Mouse (Mus musculus): ENCODE measurements around the gene Armc10. TPM values are rescaled to one million over a fixed set of nuclear protein-coding genes. Genes with fewer than 3 reads are reported as not detected.
"Not testable (repeated sequence)": the region's sequence is repeated elsewhere in the genome, so short reads cannot be mapped to it uniquely, and the experiment has no call there.

The Armc10 gene
- 10.6 and 11.8 TPM in 2 replicates for polyA plus RNA-seq (2016; fragmentation: Nextera tagmentation; extraction: Ambion mirVana)

DNA sequence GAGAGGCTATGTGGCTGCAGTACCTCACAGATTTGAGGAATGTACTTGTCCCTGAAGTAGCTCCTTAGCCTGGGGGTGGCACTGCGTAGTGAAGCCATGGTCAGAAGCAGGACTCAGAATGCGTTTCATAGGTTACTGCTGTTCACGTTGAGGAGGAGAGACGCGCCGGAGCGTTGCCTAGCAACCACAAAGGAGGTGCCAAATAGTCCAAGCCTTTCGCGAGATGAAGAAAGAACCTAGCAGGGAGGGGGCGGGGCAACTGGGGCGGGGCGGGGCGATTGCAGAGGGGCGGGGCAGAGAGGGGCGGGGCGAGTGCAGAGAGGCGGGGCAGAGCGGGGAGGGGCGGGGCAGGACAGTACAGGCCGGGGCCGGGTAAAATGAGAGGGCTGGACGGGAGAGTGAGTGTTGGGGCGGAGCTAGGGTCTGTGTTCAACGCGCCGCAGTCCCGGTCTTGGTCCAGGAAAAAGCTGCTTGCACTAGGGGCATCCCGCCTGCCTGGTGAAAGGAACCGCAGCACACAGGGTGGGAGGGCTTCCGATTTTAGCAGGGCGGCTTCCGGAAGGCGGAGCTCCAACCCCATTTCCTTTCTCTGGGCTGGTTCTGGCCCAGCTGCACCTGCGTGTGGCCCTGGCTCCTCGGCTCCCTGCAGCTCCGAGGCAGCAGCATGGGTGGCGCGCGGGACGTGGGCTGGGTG, at the start of gene Armc10, which contains the start of gene Fbxl13:
TSS of gene Armc10 (plus strand) at position 375 of the 694 bp plus-strand sequence.
TSS of gene Fbxl13 (minus strand) at position 196 of the 694 bp plus-strand sequence.
- H3K27me3 ChIP-seq (replicated peaks): peaks cover 28% of the 10 kb centered on the region
- 2% methylated on average over 39 of the region's 40 CpGs for WGBS (ENCODE audit: insufficient replicate concordance)
- H3K9ac ChIP-seq: peak within 1 kb of the TSS; percentile 83
- H3K4me2 ChIP-seq: peak within 1 kb of the TSS; percentile 81
- H3K9me3 ChIP-seq (replicated peaks): no peaks in the 10 kb centered on the region
- peak within 1 kb of the TSS; percentile 86 for H3K27ac ChIP-seq
- peaks cover 28% of the 10 kb centered on the region for H3K36me3 ChIP-seq
- H3K4me1 ChIP-seq: peaks cover 20% of the 10 kb centered on the region
- peak within 1 kb of the TSS; percentile 79 for H3K4me3 ChIP-seq
- peak; percentile 96 for ATAC-seq

DNA sequence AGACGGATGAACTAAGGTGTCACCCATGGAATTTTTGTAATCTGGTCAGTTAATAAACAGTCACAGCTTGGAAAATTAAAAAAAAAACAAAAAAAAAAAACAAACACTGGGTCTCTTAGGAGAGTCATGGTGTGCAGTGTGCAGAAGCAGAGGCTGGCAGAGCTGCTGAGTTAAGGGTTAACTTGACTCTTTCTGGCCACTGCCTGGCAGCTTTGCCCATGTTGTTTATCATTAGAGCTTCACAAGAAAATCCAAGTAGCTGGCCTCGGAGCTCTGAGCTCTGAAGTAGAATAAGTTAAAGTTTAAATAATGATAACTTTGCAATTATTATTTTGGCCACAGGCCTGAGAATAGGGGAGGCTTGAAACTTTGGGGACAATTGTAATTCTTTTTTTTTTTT, 46.1 kb upstream of the Armc10 start:
- not testable (repeated sequence) for H3K27me3 ChIP-seq (replicated peaks); H3K4me1 ChIP-seq; H3K9me3 ChIP-seq (replicated peaks); H3K27ac ChIP-seq; H3K9ac ChIP-seq; ATAC-seq; H3K4me3 ChIP-seq; H3K36me3 ChIP-seq; H3K4me2 ChIP-seq
- WGBS (ENCODE audit: insufficient replicate concordance): 65% methylated on average over 2 of the region's 2 CpGs

DNA sequence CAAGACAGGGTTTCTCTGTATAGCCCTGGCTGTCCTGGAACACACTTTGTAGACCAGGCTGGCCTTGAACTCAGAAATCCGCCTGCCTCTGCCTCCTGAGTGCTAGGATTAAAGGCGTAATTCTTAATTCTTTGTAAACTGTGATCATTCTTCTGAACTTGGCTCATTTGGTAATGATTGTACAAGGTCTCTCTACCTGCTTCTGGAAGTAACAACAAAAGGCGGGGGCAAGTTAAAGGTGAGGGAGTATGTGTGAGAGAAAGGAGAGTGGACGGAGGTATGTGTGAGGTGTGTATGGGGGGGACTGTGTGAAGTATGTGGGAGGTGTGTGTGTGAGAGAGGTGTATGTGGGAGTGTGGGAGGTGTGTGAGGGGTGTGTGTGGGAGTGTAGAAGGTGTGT, 45.7 kb upstream of the Armc10 start:
- H3K4me3 ChIP-seq: no peak overlapping the region
- H3K4me1 ChIP-seq: no peaks in the 10 kb centered on the region
- no peak overlapping the region for H3K4me2 ChIP-seq
- 73% methylated on average over 4 of the region's 4 CpGs for WGBS (ENCODE audit: insufficient replicate concordance)
- no peak overlapping the region for H3K27ac ChIP-seq
- no peaks in the 10 kb centered on the region for H3K9me3 ChIP-seq (replicated peaks)
- no peak for ATAC-seq
- H3K36me3 ChIP-seq: no peaks in the 10 kb centered on the region
- no peak overlapping the region for H3K9ac ChIP-seq
- H3K27me3 ChIP-seq (replicated peaks): no peaks in the 10 kb centered on the region

DNA sequence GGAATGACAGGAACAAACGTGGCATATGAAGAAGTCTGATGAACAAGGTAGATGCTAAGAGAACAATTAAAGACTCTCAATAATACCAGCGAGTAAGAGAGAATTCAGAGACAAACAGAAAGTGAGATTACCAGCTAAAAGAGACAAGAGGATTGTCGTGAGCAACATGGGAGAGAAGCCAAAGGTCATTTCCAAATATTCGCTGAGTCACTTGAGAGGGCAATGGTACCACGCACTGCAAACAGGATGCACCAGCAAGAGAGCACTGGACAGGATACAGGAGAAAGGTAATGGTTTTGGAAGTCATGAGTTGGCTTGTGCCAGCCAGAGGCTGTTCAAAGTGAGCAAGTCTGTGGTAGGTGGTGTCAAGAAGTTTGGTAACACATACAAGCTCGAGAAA, 39.7 kb upstream of the Armc10 start:
- Histone ChIP-seq H3K4me3 (no peak overlapping the region), H3K27ac (no peak overlapping the region), H3K9me3 (replicated peaks) (no peaks in the 10 kb centered on the region), H3K27me3 (replicated peaks) (no peaks in the 10 kb centered on the region), H3K36me3 (no peaks in the 10 kb centered on the region), H3K4me2 (no peak overlapping the region), H3K9ac (no peak overlapping the region), H3K4me1 (no peaks in the 10 kb centered on the region)
- no peak for ATAC-seq
- whole genome bisulfite sequencing (ENCODE audit: insufficient replicate concordance): 59% methylated on average over 6 of the region's 6 CpGs

DNA sequence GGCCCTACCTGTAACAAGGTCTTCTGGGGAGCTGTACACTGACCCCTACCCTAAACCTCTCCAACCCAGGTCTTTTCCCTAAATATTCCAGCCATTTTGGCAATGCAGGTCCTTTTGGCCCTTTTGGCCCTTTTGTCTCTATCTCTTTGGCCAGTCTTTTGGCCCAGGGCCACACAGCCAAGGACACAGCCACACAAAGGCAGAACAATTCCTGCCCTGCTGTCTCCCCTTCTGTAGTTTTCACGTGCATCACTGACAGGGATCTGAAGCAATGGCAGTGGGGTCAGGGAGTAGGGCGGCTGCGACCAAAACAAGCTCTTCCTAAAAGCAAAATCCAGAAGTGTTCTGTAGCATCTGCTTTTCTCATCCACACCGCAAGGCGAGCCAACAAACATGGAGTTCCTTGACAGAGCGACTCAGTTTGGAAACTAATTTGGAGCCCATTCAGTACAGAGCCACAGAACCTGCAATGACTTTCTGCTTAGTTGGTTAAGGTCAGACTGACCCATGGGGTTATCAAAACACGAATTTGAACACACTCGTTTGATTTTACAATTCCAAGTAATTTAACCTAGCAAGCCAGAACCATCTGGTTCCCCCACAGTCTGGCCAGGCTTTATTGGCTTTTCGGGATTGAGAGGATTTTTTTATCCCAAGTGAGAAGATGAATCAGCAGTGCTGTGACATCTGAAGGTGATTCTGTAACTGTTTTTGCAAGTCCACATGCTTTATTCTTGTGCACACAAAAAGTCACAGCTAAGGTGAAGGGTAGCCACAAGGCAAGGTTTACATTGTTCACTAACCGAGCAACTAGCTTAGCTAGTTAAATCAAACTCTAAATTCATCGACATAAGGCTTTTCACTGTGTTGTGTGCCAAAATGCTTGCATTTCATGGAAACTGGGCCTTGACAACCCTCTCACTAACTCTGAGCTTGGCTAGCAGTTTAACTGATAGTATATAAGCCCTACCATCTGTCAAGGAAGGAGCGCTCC, 37.0 kb upstream of the Armc10 start:
- H3K9me3 ChIP-seq (replicated peaks): no peaks in the 10 kb centered on the region
- no peak overlapping the region for H3K27ac ChIP-seq
- no peak for ATAC-seq
- no peaks in the 10 kb centered on the region for H3K27me3 ChIP-seq (replicated peaks)
- H3K9ac ChIP-seq: no peak overlapping the region
- H3K4me3 ChIP-seq: no peak overlapping the region
- 68% methylated on average over 12 of the region's 12 CpGs for WGBS (ENCODE audit: insufficient replicate concordance)
- H3K4me1 ChIP-seq: no peaks in the 10 kb centered on the region
- no peak overlapping the region for H3K4me2 ChIP-seq
- no peaks in the 10 kb centered on the region for H3K36me3 ChIP-seq

DNA sequence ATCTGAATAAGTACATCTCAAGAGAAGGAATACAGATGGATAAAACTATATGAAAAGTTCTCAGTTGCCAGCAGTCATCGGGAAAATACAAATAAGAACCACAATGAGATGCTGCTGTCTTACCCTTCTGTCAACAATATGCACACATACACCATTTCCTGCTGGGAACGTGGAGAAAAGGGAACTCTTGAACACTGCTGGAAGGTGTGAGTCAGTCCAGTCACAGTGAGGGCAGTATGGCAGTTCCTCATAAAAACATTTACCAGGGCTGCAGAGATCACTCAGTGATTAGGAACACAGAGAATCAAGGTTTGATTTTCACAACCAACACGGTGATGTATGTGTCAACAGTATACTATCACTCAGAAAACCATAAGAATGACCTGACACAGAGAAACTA, 34.6 kb upstream of the Armc10 start:
- no peaks in the 10 kb centered on the region for H3K27me3 ChIP-seq (replicated peaks)
- no peak overlapping the region for H3K4me2 ChIP-seq
- H3K9ac ChIP-seq: no peak overlapping the region
- no peaks in the 10 kb centered on the region; the same call in 1 of the 2 replicates for H3K4me1 ChIP-seq
- H3K27ac ChIP-seq: no peak overlapping the region
- no peak for ATAC-seq
- H3K9me3 ChIP-seq (replicated peaks): no peaks in the 10 kb centered on the region
- WGBS (ENCODE audit: insufficient replicate concordance): 31% methylated on average over 3 of the region's 3 CpGs
- no peak overlapping the region for H3K4me3 ChIP-seq
- H3K36me3 ChIP-seq: no peaks in the 10 kb centered on the region

DNA sequence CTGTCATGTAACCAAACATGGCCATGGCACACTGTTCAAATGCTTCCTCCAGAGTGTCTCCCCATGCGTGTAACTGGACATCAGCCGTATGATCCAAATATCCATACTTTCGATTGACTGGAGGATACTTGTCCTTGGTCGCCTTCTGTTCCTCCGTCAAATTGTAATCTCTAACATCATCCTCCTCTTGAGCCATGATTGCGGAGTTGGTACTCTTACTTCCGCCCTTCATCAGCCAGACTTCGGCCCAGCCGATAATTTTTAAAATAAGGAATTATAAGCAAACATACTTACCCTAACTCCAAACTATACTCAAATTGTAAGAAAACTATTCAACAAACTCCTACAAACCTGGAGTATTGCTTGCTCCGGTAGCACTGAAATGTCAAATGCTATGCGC, 31.3 kb upstream of the Armc10 start:
- not testable (repeated sequence) for H3K27me3 ChIP-seq (replicated peaks); H3K4me3 ChIP-seq; H3K9ac ChIP-seq; H3K4me1 ChIP-seq; ATAC-seq; H3K36me3 ChIP-seq; H3K4me2 ChIP-seq; H3K9me3 ChIP-seq (replicated peaks); H3K27ac ChIP-seq
- 90% methylated on average over 11 of the region's 11 CpGs for WGBS (ENCODE audit: insufficient replicate concordance)

DNA sequence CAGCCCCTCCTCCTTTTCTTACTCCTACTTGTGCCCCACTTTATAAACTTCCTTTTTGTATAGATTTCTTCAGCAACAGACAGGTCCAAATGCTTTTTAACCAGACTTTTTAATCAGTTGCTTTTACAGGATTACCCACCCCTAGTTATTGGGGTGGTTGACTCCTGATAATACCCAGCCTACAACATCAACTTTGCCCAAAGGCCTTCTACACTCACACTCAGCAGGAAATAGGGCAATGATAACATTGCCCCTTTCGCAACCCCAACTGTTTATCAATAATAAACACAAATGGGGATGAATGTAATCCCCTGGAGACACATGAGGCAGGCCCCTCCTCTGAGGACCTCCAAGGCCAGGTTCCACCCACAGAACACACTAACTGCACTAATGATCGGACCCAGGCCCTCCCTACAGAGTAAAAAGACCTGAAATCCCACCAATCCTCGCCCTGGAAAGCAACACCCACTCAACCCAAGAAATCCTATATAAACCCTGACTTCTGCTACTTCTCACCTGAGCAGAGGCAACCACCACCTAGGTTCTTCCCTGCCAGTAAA, 29.1 kb upstream of the Armc10 start:
- H3K9me3 ChIP-seq (replicated peaks): no peaks in the 10 kb centered on the region
- ATAC-seq: peak; percentile 74
- H3K4me1 ChIP-seq: peaks cover 10% of the 10 kb centered on the region; the same call in 1 of the 2 replicates

DNA sequence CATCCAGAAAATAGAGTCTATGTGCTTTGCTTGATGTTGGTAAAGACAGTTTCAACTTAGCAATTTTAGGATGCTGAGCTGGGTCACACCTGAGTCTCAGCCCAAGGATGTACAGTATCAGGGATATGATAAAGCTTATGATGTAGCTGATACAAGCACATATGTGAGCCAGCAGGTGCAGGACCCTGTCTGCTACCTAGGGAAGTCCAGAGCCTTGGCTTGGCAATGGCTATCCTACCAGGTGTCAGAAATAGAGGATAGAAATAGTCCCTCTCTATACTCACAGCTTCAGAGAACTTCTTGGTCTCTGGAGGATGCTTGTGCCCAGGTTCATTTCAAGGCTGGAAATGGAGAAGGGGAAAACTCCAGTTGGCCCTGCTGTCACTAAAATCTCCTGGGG, 19.7 kb upstream of the Armc10 start:
- Histone ChIP-seq H3K4me1 (no peaks in the 10 kb centered on the region), H3K36me3 (no peaks in the 10 kb centered on the region), H3K9me3 (replicated peaks) (no peaks in the 10 kb centered on the region), H3K4me3 (no peak overlapping the region), H3K27ac (no peak overlapping the region), H3K9ac (no peak overlapping the region), H3K27me3 (replicated peaks) (no peaks in the 10 kb centered on the region), H3K4me2 (no peak overlapping the region)
- no peak for ATAC-seq

More for the DNA sequence above, 29.1 kb upstream of the Armc10 start:
- Histone ChIP-seq H3K9ac (no peak overlapping the region), H3K36me3 (no peaks in the 10 kb centered on the region), H3K27ac (no peak overlapping the region), H3K4me3 (no peak overlapping the region), H3K4me2 (no peak overlapping the region), H3K27me3 (replicated peaks) (no peaks in the 10 kb centered on the region)
- 20% methylated on average over 3 of the region's 3 CpGs for WGBS (ENCODE audit: insufficient replicate concordance)

DNA sequence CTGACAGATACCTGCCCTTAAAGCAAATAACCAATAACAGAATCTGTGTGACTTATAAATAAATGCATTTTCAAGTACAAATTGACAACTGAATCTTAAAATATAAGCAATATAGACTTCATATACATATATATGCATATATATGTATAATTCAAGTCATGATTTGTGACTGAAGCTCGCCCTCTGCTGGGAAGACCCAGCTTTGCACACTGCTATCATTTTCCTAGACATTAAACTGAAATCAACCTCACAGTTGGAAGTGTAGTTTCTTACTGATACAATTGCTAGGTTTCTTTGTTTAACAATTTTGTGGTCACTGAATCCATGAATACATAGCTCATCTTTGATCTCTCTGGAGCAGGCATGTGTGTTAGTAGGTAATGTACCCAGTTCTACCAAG, 4.7 kb upstream of the Armc10 start:
- Histone ChIP-seq H3K4me1 (peaks cover 7% of the 10 kb centered on the region), H3K4me2 (no peak overlapping the region), H3K9ac (no peak overlapping the region), H3K27me3 (replicated peaks) (peaks cover 45% of the 10 kb centered on the region), H3K4me3 (no peak overlapping the region), H3K27ac (no peak overlapping the region), H3K36me3 (no peaks in the 10 kb centered on the region), H3K9me3 (replicated peaks) (no peaks in the 10 kb centered on the region)
- ATAC-seq: no peak
- 9% methylated on average over 1 of the region's 1 CpGs for WGBS (ENCODE audit: insufficient replicate concordance)

DNA sequence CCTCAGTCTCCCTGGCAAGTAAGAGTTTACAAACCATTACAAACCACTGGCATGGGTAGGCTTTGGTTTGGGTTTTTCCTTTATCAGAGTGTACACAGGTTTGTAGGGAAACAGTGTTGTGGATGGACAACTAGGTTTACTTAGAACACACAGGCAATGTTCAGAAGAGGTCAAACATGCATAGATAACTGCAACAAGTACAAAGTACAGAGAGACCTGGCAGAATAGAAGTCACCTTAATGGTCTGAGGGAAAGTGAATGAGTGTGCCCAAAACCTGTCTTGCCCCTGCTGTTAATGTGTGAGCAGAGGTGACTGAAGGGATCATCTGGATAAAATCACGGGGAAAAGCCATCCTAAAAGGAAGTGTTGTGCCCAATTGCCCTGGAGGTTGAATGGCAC, 2.0 kb upstream of the Armc10 start:
- no peak overlapping the region for H3K4me3 ChIP-seq
- WGBS (ENCODE audit: insufficient replicate concordance): 12% methylated on average over 1 of the region's 1 CpGs
- H3K4me1 ChIP-seq: peaks cover 20% of the 10 kb centered on the region
- H3K36me3 ChIP-seq: peaks cover 8% of the 10 kb centered on the region
- ATAC-seq: no peak
- peaks cover 35% of the 10 kb centered on the region for H3K27me3 ChIP-seq (replicated peaks)
- H3K9ac ChIP-seq: no peak overlapping the region
- no peaks in the 10 kb centered on the region for H3K9me3 ChIP-seq (replicated peaks)
- no peak overlapping the region for H3K4me2 ChIP-seq
- no peak overlapping the region for H3K27ac ChIP-seq

DNA sequence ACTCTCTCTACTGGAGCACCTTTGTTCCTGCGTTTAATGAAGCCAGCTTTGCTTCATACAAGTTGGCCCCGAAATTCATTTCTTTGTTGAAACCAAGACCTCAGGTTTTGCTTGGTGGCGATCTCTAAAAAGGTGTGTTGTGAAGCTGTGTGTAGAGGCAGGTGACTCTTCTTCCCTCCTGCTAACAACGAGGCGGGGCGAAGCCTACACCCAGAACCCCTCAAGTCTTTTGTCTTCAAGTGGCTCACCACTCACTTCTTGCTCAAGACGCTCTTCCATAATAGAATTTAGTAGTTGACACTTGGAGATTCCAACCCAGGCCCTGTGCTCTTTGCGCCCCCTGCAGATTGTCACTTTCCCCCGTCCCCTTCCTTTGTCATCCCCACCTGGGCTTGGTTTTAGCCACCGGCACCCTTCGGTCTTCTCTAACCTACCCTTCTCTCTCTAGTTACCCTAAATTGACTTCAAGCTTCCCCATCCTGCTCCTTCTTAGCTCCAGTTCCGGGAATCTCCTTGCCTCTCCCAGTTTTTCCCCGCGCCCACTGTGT, 648 bp upstream of the Armc10 start:
- H3K36me3 ChIP-seq: peaks cover 22% of the 10 kb centered on the region
- no peak overlapping the region for H3K9ac ChIP-seq
- peaks cover 20% of the 10 kb centered on the region for H3K4me1 ChIP-seq
- WGBS (ENCODE audit: insufficient replicate concordance): 13% methylated on average over 14 of the region's 14 CpGs
- peak overlapping the region; percentile 81 for H3K4me2 ChIP-seq
- H3K27ac ChIP-seq: no peak overlapping the region
- H3K4me3 ChIP-seq: peak overlapping the region; percentile 79
- ATAC-seq: no peak
- peaks cover 31% of the 10 kb centered on the region for H3K27me3 ChIP-seq (replicated peaks)
- no peaks in the 10 kb centered on the region for H3K9me3 ChIP-seq (replicated peaks)

Measured in liver, embryonic 12.5 days (tissue).